Mouse (Mus musculus) small intestine, adult 2 months (tissue): ENCODE results near the gene Sdhaf1. TPM values are rescaled to one million over a fixed set of nuclear protein-coding genes. Genes with fewer than 3 reads are reported as not detected.

ENCODE experiments used
- H3K27ac ChIP-seq: fragments of 200-500 bp; 2 replicates; pipeline ENCODE4 v1.5.1; 2012; ENCODE audit warnings: low read depth, low read length, control low read depth, inconsistent platforms; ENCODE audit not compliant: insufficient read depth
- H3K27me3 ChIP-seq: fragments of 200-500 bp; 2 replicates; pipeline ENCODE4 v1.6.1; 2012; ENCODE audit warnings: mild to moderate bottlenecking, moderate library complexity, low read length, inconsistent platforms; ENCODE audit not compliant: control insufficient read depth, insufficient read depth
- H3K36me3 ChIP-seq: fragments of 200-500 bp; 2 replicates; pipeline ENCODE4 v1.6.1; 2012; ENCODE audit warnings: mild to moderate bottlenecking, low read length, control low read depth, inconsistent platforms; ENCODE audit not compliant: control insufficient read depth, insufficient read depth
- H3K4me1 ChIP-seq: fragments of 200-500 bp; 2 replicates; pipeline ENCODE4 v1.6.1; 2012; ENCODE audit warnings: low read length, inconsistent platforms, mixed read lengths; ENCODE audit not compliant: control insufficient read depth, insufficient read depth, insufficient read length
- H3K4me3 ChIP-seq: fragments of 200-500 bp; 2 replicates; pipeline ENCODE4 v1.5.1; 2012; ENCODE audit warnings: low read depth, mild to moderate bottlenecking, control low read depth, inconsistent platforms, low read length, moderate library complexity
- CTCF ChIP-seq: fragments of 200-500 bp; IDR thresholded peaks from 2 replicates; pipeline ENCODE4 v1.5.1; 2012; ENCODE audit warnings: low read depth, mild to moderate bottlenecking, control low read depth, inconsistent platforms, low read length, moderate library complexity, mixed read lengths; ENCODE audit not compliant: insufficient replicate concordance, insufficient read length; ENCODE audit errors: extremely low read depth
- POLR2A ChIP-seq: fragments of 200-500 bp; IDR thresholded peaks from 2 replicates; pipeline ENCODE4 v1.6.1; 2012; ENCODE audit warnings: low read depth, mild to moderate bottlenecking, control low read depth, inconsistent platforms, low read length, moderate library complexity
- WGBS: fragments of 180-500 bp; shearing (Covaris S2); methylation state at CpG from one replicate; pipeline ENCODE4 v1.1.7; 2018; 5-methylcytosine and 5-hydroxymethylcytosine counted together
- polyA plus RNA-seq: library from polyadenylated mRNA; depleted of rRNA; stranded (reverse); fragments of >200 nt; gene quantifications from 2 replicates; pipeline ENCODE4 v1.2.3, GENCODE M21; 2012

Sdhaf1 gene
- polyA plus RNA-seq, 1 experiment = 23.4 TPM

DNA sequence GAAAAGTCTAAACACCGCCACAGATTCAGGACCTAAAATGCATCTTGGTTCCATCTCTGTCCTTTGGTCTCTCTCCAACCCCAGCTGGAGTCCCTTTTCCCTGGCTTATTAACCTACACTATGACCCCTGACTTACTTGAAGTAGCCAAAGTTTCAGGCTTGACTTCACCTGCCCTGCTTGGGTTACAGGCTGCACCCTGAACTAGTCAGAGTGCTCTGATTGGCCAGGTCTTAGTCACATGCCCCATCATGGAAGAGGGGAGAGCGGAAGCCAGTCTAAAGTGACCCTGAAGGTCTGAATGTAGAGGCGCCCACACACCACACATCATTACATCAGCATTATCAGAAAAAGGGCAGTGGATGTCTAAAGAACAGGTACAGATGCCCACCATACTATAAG is 5.6 kb downstream of the Sdhaf1 start:
- Histone ChIP-seq H3K27ac (no peak overlapping the region), H3K4me3 (no peak overlapping the region), H3K27me3 (no peaks in the 10 kb centered on the region)

DNA sequence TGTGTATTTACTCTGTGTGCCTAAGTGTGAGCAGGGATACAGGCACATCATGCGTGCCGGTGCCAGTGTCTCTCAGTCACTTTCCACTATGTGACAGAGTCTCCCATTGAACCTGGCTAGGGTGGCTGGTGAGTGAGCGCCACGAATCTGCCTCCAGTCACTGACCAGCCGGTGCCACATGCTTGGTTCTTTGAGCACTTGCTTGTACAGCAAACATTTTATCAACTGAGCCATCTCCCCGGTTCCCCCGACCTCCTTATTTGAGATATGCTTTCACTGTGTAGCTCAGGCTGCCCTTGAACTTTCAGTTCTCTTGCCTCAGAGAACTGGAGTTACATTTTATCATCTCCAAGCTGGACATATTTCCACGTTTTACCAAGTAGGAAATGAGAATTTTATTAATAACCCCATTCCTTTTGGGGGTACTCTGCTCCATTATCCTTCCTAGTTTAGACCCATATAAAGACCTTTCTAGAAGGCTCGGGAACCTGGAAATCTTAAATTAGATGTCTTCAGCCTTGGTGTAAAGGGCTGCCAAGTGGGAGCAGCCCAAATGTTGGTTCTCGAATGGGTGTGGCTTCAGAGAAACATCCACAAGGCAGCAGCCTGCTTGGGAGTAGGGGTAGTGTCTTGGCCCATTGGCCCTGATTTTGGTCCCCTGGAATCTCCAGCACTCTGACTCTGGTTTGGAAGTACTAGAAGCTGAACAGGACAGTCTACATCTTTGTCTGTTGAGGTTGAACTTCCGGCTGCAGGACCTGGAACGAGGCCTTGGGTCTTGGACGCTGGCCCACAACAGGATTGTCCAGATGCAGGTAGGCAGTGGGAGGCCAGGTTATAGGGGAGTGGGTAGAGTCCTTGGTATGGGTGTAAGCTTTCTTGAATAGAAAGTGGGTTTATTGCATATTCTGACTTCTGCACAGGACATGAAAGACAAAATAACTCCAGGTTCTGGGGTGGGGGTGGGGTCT is 7.9 kb downstream of the Sdhaf1 start:
- H3K27ac ChIP-seq = no peak overlapping the region
- H3K36me3 ChIP-seq = peaks cover 4% of the 10 kb centered on the region; the same call in 1 of the 2 replicates
- H3K4me1 ChIP-seq = peaks cover 5% of the 10 kb centered on the region
- TF ChIP-seq POLR2A (no peak), CTCF (no peak)
- WGBS = 51% methylated on average over 13 of the region's 13 CpGs
- no peak overlapping the region for H3K4me3 ChIP-seq
- no peaks in the 10 kb centered on the region for H3K27me3 ChIP-seq

More for the DNA sequence above, 5.6 kb downstream of the Sdhaf1 start:
- H3K36me3 ChIP-seq = no peaks in the 10 kb centered on the region
- WGBS = 95% methylated on average over 3 of the region's 3 CpGs
- peaks cover 8% of the 10 kb centered on the region for H3K4me1 ChIP-seq
- no peak for TF ChIP-seq POLR2A
- no peak for TF ChIP-seq CTCF

DNA sequence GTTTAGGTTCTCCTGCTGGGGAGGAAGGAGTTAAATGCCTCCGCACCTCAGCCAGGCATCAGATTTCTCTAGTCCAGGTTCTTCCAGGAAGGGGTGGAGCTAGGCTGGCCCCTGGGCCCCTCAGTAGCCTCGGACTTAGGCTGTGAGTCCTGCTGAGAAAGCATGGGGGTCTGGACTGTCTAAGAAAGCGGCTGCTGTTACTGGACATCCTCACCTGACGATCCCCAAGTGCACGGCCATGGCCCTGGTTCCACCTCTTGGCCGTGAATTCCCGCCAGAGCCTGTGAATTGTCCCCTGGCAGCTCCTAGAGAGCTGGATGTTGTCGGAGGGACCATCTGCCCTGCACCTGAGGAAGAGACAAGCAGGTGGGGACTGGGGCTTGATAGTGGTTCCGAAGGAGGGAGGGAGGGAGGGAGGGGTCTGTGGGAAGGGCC is 9.0 kb downstream of the Sdhaf1 start, which contains the start of gene Syne4:
Gene Syne4, plus strand, starts transcription at position 87 of the 435 bp plus-strand sequence.
- Histone ChIP-seq H3K4me1 (peaks cover 5% of the 10 kb centered on the region; the same call in 1 of the 2 replicates), H3K27me3 (no peaks in the 10 kb centered on the region), H3K4me3 (peak within 1 kb of the TSS; percentile 46), H3K36me3 (peaks cover 4% of the 10 kb centered on the region; the same call in 1 of the 2 replicates), H3K27ac (no peak within 1 kb of the TSS)
- 16% methylated on average over 9 of the region's 9 CpGs for WGBS
- no peak for TF ChIP-seq CTCF
- no peak for TF ChIP-seq POLR2A

DNA sequence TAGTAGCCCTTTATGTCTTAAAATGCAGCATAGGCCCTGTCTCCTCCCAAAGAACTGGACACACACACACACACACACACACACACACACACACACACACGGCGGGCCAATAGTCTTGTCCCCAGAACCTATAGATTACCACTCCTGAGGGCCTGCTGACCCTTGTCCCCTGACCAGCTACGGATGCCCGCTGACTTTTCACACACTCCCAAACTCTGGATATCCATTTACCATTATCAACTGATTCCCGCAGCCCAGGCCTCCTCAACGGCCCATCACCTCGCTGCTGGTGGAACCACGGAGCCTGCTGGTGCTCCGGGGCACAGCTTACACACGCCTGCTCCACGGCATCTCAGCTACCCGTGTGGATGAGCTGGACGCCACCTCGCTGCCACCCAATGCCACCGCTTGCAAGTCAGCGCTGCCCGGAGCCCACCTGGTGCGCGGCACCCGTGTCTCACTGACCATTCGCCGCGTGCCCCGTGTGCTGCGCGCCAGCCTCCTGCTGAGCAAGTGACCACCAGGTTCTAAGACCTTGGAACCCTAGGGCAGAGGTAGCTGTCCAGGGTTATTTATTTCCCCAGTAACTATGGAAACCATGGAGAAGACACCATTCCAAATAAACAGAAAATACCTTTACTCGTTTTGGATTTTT is 9.9 kb downstream of the Sdhaf1 start:
- no peak overlapping the region for H3K4me3 ChIP-seq
- no peak overlapping the region for H3K27ac ChIP-seq
- no peaks in the 10 kb centered on the region for H3K27me3 ChIP-seq
- 77% methylated on average over 27 of the region's 27 CpGs for WGBS
- TF ChIP-seq POLR2A = no peak
- no peak for TF ChIP-seq CTCF
- H3K36me3 ChIP-seq = peaks cover 4% of the 10 kb centered on the region; the same call in 1 of the 2 replicates
- peaks cover 11% of the 10 kb centered on the region for H3K4me1 ChIP-seq

DNA sequence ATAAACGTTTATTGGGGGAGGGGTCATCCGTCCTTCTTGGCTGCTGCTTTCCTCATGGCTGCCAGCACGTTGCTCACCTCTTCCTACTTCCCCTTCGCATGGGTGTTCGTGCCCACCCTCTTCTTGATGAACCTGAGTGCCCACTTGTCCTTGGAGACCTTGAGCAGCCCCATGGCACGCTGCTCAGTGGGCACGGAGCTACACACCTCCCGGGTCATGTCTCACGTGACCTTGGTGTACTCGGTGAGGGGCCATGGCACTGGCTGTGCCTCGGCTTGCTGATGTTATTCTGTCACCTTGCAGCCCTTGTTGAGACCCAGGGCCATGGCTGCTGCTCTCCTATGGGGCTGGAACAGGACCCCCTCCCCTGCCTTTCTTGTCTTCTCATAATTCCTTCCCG is 13.6 kb downstream of the Sdhaf1 start:
- H3K27me3 ChIP-seq = no peaks in the 10 kb centered on the region
- H3K36me3 ChIP-seq = peaks cover 4% of the 10 kb centered on the region; the same call in 1 of the 2 replicates
- peaks cover 15% of the 10 kb centered on the region for H3K4me1 ChIP-seq
- TF ChIP-seq CTCF (no peak), POLR2A (no peak)
- WGBS = 80% methylated on average over 12 of the region's 12 CpGs
- no peak overlapping the region for H3K27ac ChIP-seq
- no peak overlapping the region for H3K4me3 ChIP-seq

DNA sequence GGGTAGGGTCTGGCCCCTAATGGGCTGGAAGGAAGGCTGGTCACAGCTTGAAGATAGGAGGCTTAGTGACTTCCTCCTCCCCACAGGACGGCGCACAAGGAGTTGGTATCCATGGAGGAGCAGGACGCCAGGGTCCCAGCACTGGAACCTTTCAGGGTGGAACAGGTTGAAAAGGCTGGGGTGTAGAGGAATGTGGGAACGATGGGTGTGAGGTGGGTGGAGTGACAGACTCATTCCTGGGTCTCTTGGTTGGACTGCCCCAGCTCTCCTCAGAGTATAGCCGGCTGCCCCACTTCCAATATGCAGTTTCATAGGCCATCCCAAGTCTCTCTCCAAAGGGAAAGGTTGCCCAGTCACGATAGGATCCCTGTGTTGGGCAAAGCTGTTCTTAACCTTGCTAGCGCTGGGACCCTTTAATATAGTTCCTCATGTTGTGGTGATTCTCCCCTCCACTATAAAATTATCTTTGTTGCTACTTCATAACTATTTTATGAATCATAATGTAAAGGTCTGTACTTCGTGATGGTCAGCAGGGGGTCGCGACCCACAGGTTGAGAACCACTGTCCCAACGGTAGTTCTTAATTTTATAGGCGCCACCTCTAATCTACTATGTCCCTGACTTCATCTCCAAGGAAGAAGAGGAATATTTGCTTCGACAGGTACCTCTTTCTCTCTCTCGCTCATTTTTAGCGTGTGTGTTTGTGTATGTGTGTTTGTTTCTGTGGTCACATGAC is 14.1 kb downstream of the Sdhaf1 start:
- H3K36me3 ChIP-seq = peaks cover 4% of the 10 kb centered on the region; the same call in 1 of the 2 replicates
- H3K4me1 ChIP-seq = peaks cover 15% of the 10 kb centered on the region
- TF ChIP-seq CTCF = no peak
- TF ChIP-seq POLR2A = no peak
- no peak overlapping the region for H3K27ac ChIP-seq
- WGBS = 51% methylated on average over 15 of the region's 15 CpGs
- H3K27me3 ChIP-seq = no peaks in the 10 kb centered on the region
- H3K4me3 ChIP-seq = peak overlapping the region; percentile 78
